Mouse (Mus musculus) megakaryocyte progenitor cell, adult 5-6 weeks (primary cell): Measurements from ENCODE around the gene Cbx4. TPM values are rescaled to one million over a fixed set of nuclear protein-coding genes. Genes with fewer than 3 reads are reported as not detected.

Source experiments
- ATAC-seq: replicated peaks from 2 replicates; pipeline ENCODE4 v1.8.0; 2016; ENCODE audit warnings: mild to moderate bottlenecking, moderate TSS enrichment, inconsistent platforms; ENCODE audit not compliant: poor library complexity
- total RNA-seq, 2 experiments: library from RNA; stranded (forward) in 1 of 2; stranded (reverse) in 1 of 2; fragments of 157-497, 149-512 nt in 1 of 2; fragments of 200-1000 nt in 1 of 2; gene quantifications; 2 replicates each; pipeline versions ENCODE4 v1.2.3 to v1.2.4; 2015 to 2017

Cbx4 gene
- total RNA-seq, 2 experiments from 2014 or later: 19.9 to 24.8 TPM

DNA sequence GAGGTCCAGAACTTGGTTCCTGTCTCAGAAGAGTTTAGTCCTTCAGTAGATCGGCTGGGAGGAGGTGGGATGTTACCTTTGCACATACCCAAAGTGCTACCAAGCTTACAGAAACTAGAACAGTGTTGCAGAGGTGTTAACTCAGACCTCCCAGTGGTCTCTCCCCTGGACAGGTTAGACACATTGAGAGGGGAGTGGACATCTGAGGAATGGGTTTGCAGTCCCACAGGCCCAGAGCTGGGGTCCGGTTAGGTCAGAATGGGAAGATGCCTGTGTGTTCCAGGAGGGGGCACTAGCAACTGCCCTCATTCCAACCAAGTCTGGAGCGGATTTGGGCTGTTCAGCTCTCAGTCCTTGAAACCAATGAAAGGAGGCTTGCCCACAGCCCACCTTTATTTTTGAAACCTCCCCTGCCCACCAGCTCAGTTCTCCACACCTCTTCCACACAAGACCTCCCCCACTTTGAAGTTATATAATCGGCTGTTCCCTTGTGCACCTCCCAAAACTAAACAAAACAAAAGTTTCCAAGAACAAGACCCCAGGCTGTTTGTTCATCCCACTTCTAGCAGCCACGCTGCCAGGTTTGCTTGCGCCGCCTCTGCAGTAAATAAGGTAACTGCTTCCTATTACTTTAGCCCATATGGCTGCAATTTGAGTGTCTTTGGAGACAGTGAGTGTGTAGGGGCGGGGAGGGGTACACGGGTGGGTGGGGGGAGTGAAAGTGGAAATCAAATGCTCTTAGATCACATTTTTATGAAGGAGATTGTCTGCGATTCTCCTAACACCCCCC, 42.1 kb downstream of the Cbx4 start:
- ATAC-seq: no peak

- no peak for ATAC-seq
These were observed 42.8 kb downstream of the Cbx4 start for GRCm38 (mm10) chr11:119043273-119043540.

GRCm38 (mm10) chr11:119042466-119043272, 43.4 kb downstream of the Cbx4 start:
- ATAC-seq: no peak

DNA sequence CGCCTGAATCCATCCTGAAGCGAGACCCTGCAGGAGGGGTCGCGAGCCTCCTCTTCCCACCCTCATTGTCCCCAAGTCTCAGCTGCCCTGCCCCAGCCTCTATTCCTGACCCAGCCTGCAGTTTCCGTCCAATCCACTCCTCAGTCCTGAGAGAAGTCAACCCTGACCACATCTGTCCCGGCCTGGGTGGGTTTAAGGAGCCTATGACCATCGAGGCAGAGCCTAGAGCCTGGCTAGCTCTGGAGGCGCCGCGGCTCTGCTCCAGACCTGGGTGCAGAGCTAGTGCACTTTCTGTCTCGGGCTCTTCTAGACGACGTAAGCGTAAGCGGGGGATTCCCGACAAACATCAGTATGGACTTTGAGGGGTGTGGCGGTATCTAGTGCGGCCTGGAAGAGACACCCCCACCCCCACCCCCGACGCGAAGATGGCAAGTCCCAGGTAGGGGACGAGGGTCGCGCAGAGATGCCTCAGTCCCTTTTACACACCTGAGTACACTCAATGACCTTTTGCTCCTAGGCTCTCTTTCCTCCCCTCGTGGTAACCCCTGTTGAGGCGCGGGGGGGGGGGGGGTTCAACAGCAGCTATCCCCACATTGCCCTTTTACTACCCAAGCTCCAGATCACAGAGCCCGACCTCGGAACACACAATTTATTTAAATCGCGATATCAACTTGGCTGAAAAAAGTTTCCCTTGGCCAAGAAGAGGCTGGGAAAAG, 44.1 kb downstream of the Cbx4 start:
- ATAC-seq: no peak

DNA sequence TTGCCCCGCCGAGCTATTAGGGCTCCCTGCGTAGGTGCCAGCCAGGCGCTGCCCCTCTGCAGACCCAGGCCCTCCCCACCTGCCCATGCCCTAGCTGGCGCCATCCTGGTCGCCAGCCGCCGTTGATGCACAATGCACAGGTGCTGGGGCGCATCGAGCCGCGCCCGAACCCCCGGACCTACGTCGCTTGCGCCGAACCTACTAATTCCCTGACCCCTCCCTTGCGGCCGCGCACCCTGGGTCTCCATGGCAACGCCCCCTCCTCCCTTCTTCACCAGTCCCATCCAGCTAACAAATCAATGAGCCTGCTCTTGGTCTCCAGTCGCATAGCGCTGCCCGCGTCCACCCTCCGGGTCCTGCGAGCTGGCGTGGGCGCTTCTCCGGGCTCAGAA, 44.7 kb downstream of the Cbx4 start:
- ATAC-seq: peak; percentile 1; the same call in 1 of the 2 replicates

DNA sequence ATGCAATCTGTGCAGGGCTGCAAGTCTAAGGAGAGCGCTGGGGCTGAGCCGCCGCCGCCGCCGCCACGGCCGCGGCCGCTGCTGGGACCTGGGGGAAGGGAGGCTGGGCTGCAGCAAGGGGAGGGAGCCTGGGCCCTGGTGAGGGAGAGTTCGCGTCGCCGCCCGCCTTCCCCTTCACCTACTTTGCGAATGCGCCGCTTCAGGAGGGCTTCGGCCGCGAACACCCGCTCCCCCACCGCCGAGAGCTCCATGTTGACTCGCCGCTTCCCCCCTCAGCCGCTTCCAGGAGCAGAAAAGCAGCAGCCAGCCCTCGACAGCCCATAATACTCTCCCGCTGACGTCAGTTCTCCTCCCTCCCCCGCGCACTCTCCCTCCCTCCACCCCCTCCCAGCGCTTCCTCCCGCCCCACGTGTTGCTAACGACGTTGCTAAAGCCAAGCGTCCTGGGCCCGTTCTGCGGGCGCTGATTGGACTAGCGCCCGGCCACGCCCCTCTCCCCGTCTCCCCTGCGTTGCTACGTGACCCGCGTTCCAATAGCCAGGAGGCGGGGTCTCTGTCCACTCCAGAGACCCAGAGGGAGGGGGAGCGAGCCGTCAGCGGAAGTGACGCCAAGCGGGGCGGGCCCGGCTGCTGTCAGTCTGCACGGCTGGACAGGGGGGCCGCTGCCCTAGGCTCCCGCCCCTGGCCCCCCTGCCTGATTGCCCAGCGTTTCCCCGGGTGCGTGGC, 45.3 kb downstream of the Cbx4 start, which contains the start of gene Cbx8:
Cbx8 (minus strand) TSS at position 370 of the 725 bp plus-strand sequence.
- ATAC-seq: peak; percentile 90

GRCm38 (mm10) chr11:119039732-119040512, 46.1 kb downstream of the Cbx4 start:
- 0 out of 2 replicates have a peak, but pooled peaks have one; percentile 9 for ATAC-seq

GRCm38 (mm10) chr11:119038744-119039484, 47.1 kb downstream of the Cbx4 start:
- ATAC-seq: no peak

- ATAC-seq: no peak
These were observed 48.1 kb downstream of the Cbx4 start for GRCm38 (mm10) chr11:119037780-119038401.

GRCm38 (mm10) chr11:119036934-119037779, 48.9 kb downstream of the Cbx4 start:
- ATAC-seq: no peak

GRCm38 (mm10) chr11:119036447-119036846, 49.6 kb downstream of the Cbx4 start:
- ATAC-seq: no peak

- no peak for ATAC-seq
These were observed 50.3 kb downstream of the Cbx4 start for GRCm38 (mm10) chr11:119035686-119036165.

DNA sequence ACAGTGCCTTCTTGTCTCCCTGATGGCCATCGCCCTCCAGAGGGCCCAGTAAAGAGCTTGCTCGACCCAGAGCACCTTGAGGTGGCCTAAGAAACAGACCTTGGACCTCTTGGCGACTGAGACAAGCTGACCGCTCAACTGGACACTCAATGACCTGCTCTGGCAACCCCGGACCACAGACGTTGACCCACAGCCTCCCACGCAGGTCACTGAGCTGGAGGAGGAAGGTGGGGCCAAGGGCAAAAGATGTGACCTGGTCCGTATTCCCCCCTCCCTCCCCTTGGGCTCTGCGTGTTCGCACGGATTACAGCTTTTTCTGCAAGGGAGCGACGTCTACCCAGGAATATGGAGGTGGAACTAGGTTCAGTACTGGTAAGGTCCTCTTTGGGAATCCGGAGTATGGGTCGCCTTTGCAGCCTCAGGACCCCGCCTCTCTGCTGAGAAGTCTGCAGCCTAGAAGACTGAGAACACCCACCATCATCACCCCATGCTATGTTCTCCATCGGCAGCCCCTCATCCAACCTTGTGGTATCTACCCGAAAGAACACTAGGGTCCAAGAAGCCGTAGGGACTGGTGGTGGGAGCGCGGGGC, 50.8 kb downstream of the Cbx4 start:
- no peak for ATAC-seq

DNA sequence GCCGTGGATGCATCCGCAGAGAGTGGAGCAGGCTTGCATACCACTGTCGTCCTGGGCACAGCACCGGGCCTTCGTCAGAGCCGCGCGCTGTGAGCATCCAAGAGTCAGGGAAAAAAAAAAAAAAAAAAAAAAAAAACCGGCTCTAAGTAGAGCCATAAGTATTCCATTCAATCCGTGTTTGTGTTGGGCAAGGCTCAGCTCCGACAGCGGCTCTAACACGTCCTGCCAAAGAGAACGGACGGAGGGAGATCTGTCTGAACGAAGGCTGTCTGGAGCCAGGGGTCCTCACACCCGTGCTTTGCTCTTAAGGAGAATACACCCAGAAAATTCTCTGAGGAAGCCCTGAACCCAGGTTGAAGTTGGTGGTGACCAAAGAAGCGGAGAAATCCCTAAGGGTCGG, 51.4 kb downstream of the Cbx4 start:
- ATAC-seq: no peak

GRCm38 (mm10) chr11:119033874-119034558, 52.0 kb downstream of the Cbx4 start:
- peak; percentile 83 for ATAC-seq
